Mouse (Mus musculus): Measurements from ENCODE around the gene Actl7b.

The Actl7b gene

DNA sequence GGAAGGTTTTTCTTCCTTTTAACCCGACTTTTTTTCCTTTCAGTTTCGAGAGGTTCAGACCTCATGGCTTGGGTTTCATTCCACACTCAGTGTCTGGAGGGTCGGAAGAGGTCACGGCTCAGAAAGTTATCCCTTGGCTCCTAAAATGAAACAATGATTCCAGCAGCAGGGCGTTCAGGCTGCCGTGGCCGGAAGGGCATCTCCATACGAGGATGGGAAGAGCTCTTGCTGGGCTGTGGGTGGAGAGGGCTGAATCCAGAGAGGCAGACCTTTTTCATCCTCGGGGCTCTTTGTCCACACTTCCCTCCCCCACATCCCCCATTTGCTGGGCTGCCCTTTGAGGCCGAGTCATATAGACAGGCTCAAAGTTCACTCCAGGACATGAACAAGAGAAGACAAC, 39.0 kb downstream of the Actl7b start:
- DNase-seq: no peak

DNA sequence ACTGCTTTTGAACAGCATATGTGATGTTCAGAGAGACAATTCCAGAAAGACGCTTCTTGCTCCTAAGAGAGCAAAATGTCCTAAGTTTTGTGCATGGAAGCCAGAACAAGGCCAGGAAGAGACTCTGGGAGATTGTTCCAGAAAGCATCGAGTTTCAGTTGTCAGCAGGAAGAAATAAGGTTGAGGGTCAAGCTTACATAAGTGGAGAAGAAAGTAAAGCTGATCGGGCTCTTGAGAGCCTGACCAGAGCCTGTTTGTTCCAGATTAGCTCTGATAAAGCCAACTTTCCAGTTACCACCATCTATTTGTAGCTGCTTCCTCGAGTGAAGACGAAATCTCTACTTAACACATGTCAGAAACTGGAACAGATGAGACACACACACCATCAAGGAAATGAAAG, 42.6 kb downstream of the Actl7b start:
- DNase-seq: no peak

DNA sequence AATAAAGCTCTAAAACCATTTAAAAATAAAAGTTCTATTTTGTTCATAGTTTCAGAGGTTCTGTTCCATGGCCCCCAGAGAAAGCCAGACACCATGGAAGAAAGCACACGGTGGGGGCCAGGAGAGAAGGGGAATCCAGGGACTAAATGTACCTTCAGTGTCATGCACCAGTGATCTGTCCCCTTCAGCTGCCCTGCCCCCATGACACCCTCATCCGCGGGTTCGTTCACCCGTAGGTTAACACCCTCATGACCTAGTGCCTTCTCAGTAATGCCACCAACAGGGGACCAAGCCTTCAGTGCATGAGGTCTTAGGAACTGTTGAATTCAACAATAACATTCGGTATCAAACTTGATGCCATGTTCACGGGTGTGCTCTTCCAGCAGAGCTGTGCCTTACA, 44.8 kb downstream of the Actl7b start:
- no peak for DNase-seq
